Mouse (Mus musculus) naive thymus-derived CD4-positive, alpha-beta T cell, adult 2 months (primary cell): ENCODE measurements at regions not wholly inside any gene's neighbourhood (a gene's known extent, or its start where the extent isn't known, plus 50 kb on each side); places are given as distances from the start of the nearest gene placed in this dataset.

ENCODE experiments used
- DNase-seq: peaks from one replicate; pipeline ENCODE4 v3.0.0-alpha.2; 2011; ENCODE audit warnings: low read depth

GRCm38 (mm10) chr6:60217840-60218239, 611.8 kb downstream of the Snca start:
- no peak for DNase-seq

GRCm38 (mm10) chr6:60201548-60201947, 628.1 kb downstream of the Snca start:
- DNase-seq, result peak; percentile 2
